Mouse (Mus musculus) heart, postnatal 0 days (tissue): ENCODE results near the gene Tpcn2.

Experiments used
- CTCF ChIP-seq: IDR thresholded peaks from 2 replicates; pipeline ENCODE4 v1.5.1; 2016; ENCODE audit warnings: antibody characterized with exemption, control low read depth, low read depth
- EP300 ChIP-seq: IDR thresholded peaks from 2 replicates; pipeline ENCODE4 v1.6.1; 2016; ENCODE audit warnings: antibody characterized with exemption, low read depth

DNA sequence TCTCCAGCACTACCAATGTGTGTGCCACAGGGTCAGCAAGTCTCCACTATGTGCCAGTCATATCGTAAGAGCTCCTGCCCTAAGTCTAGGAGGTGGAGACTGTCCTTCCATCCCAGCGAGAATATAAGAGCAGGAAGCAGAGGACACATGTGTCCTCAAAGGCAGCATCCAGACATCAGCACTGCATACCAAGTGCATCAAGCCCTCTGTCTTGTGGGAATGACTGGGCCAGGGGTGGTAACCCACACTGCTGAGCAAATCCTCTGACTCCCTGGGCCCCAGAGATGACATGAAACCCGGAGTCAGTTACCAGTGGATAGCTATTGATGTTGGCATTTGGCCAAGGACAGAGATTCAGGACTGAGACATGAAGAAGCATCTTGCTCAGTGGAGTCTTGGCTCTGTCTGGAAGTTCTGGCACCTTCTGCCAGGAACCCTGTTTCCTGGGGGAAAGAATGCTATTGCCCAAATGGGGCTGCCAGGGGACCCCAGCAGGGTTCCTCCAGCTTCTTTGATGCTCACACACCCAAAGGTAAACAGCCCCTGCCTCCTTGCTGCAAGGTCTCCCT is 140.2 kb downstream of the Tpcn2 start:
- TF ChIP-seq EP300 (no peak), CTCF (no peak)
